Mouse (Mus musculus) stomach, postnatal 0 days (tissue): ENCODE results near the gene Zfp335. TPM values are rescaled to one million over a fixed set of nuclear protein-coding genes. Genes with fewer than 3 reads are reported as not detected.

Source experiments
- ATAC-seq: fragments of 200-750 bp; cut with Nextera tagmentation; 2 replicates; pipeline ENCODE4 v1.8.0; 2017; ENCODE audit not compliant: low FRiP score, low TSS enrichment
- DNase-seq: peaks from one replicate; pipeline ENCODE4 v3.0.0-alpha.2; 2016; ENCODE audit warnings: low spot score
- H3K27ac ChIP-seq: fragments of 300-500 bp; sonication (generic); replicated peaks from 2 replicates; pipeline ENCODE4 v1.5.1; 2014; ENCODE audit warnings: mild to moderate bottlenecking, control low read depth
- H3K27me3 ChIP-seq: fragments of 300-500 bp; sonication (generic); 2 replicates; pipeline ENCODE4 v1.6.1; 2014; ENCODE audit warnings: low read length; ENCODE audit not compliant: control insufficient read depth, insufficient read depth
- H3K36me3 ChIP-seq: fragments of 300-500 bp; sonication (generic); 2 replicates; pipeline ENCODE4 v1.6.1; 2014; ENCODE audit warnings: low read length, mixed read lengths; ENCODE audit not compliant: control insufficient read depth, insufficient read depth
- H3K4me1 ChIP-seq: fragments of 300-500 bp; sonication (generic); replicated peaks from 2 replicates; pipeline ENCODE4 v1.6.1; 2014; ENCODE audit warnings: antibody characterized with exemption; ENCODE audit not compliant: control insufficient read depth, insufficient read depth
- H3K4me2 ChIP-seq: fragments of 300-500 bp; sonication (generic); replicated peaks from 2 replicates; pipeline ENCODE4 v1.6.1; 2014; ENCODE audit warnings: low read depth, mild to moderate bottlenecking, control low read depth, moderate library complexity
- H3K4me3 ChIP-seq: fragments of 300-500 bp; sonication (generic); 2 replicates; pipeline ENCODE4 v1.5.1; 2014; ENCODE audit warnings: low read depth, low read length, control low read depth
- H3K9ac ChIP-seq: fragments of 300-500 bp; sonication (generic); 2 replicates; pipeline ENCODE4 v1.6.1; 2014; ENCODE audit warnings: mild to moderate bottlenecking, low read length, control low read depth, mixed read lengths
- H3K9me3 ChIP-seq: fragments of 300-500 bp; sonication (generic); 2 replicates; pipeline ENCODE4 v1.6.1; 2016; ENCODE audit warnings: low read length; ENCODE audit not compliant: control insufficient read depth
- CTCF ChIP-seq: IDR thresholded peaks from 2 replicates; pipeline ENCODE4 v1.5.1; 2016; ENCODE audit warnings: antibody characterized with exemption, low read depth, mild to moderate bottlenecking, moderate library complexity
- EP300 ChIP-seq: optimal IDR thresholded peaks from 2 replicates; pipeline ENCODE3; 2016; ENCODE audit warnings: antibody characterized with exemption
- WGBS: fragments of 180-500 bp; shearing (Covaris S2); extraction: QIAGEN DNeasy Blood & Tissue Kit; methylation state at CpG from one replicate; pipeline ENCODE4 v1.1.7; 2014; 5-methylcytosine and 5-hydroxymethylcytosine counted together
- polyA plus RNA-seq: library from polyadenylated mRNA; unstranded; fragments of >200 nt; fragmentation: Nextera tagmentation; extraction: Ambion mirVana; gene quantifications from 2 replicates; pipeline ENCODE4 v1.2.1, GENCODE M21; 2015

Zfp335 gene
- polyA plus RNA-seq, 1 experiment from 2014 or later, result 3.7 TPM

- Histone ChIP-seq H3K4me2 (peak overlapping the region; percentile 84), H3K36me3 (peaks cover 14% of the 10 kb centered on the region), H3K27ac (peak overlapping the region; percentile 99), H3K27me3 (no peaks in the 10 kb centered on the region), H3K9ac (peak overlapping the region; percentile 96), H3K4me1 (no peaks in the 10 kb centered on the region), H3K4me3 (peak overlapping the region; percentile 80), H3K9me3 (no peaks in the 10 kb centered on the region)
- ATAC-seq (peak; percentile 53), DNase-seq (peak; percentile 55)
- no peak for TF ChIP-seq EP300
- no peak for TF ChIP-seq CTCF
- 2% methylated on average over 12 of the region's 12 CpGs for WGBS
Observed at GRCm38 (mm10) chr2:164912151-164912550, 594 bp upstream of the Zfp335 start.

GRCm38 (mm10) chr2:164910360-164911061, 1.0 kb downstream of the Zfp335 start:
- peaks cover 25% of the 10 kb centered on the region for H3K36me3 ChIP-seq
- H3K27ac ChIP-seq, result peak overlapping the region; percentile 99
- peak overlapping the region; percentile 84 for H3K4me2 ChIP-seq
- peak overlapping the region; percentile 96 for H3K9ac ChIP-seq
- no peaks in the 10 kb centered on the region; the same call in 1 of the 2 replicates for H3K9me3 ChIP-seq
- 3% methylated on average over 37 of the region's 37 CpGs for WGBS
- DNase-seq (no peak), ATAC-seq (0 out of 2 replicates have a peak, but pooled peaks have one; percentile 0)
- H3K4me3 ChIP-seq, result peak overlapping the region; percentile 80
- TF ChIP-seq EP300, result peak; percentile 71
- TF ChIP-seq CTCF, result no peak
- H3K4me1 ChIP-seq, result no peaks in the 10 kb centered on the region
- no peaks in the 10 kb centered on the region for H3K27me3 ChIP-seq

- peak; percentile 65 for DNase-seq
- Histone ChIP-seq H3K9me3 (no peaks in the 10 kb centered on the region; the same call in 1 of the 2 replicates), H3K27ac (no peak overlapping the region), H3K9ac (no peak overlapping the region; the same call in 1 of the 2 replicates), H3K36me3 (peaks cover 31% of the 10 kb centered on the region), H3K4me1 (no peaks in the 10 kb centered on the region), H3K4me3 (no peak overlapping the region), H3K27me3 (no peaks in the 10 kb centered on the region), H3K4me2 (peak overlapping the region; percentile 84; the same call in 1 of the 2 replicates)
- TF ChIP-seq EP300 (no peak), CTCF (peak; percentile 75)
- WGBS, result 78% methylated on average over 1 of the region's 1 CpGs
- peak; percentile 19; the same call in 1 of the 2 replicates for ATAC-seq
Observed at GRCm38 (mm10) chr2:164909542-164909941, 2.0 kb downstream of the Zfp335 start.

GRCm38 (mm10) chr2:164909100-164909499, 2.5 kb downstream of the Zfp335 start:
- DNase-seq (no peak), ATAC-seq (no peak)
- Histone ChIP-seq H3K4me1 (no peaks in the 10 kb centered on the region), H3K4me2 (no peak overlapping the region), H3K36me3 (peaks cover 34% of the 10 kb centered on the region), H3K27ac (no peak overlapping the region), H3K9ac (no peak overlapping the region), H3K4me3 (no peak overlapping the region), H3K27me3 (no peaks in the 10 kb centered on the region), H3K9me3 (no peaks in the 10 kb centered on the region; the same call in 1 of the 2 replicates)
- TF ChIP-seq CTCF (no peak), EP300 (no peak)
- 93% methylated on average over 3 of the region's 3 CpGs for WGBS

- H3K4me1 ChIP-seq, result no peaks in the 10 kb centered on the region
- H3K27me3 ChIP-seq, result no peaks in the 10 kb centered on the region
- peaks cover 39% of the 10 kb centered on the region for H3K36me3 ChIP-seq
- H3K4me2 ChIP-seq, result no peak overlapping the region
- no peak overlapping the region for H3K27ac ChIP-seq
- ATAC-seq, result no peak
- WGBS, result 97% methylated on average over 5 of the region's 5 CpGs
- no peak for DNase-seq
- no peaks in the 10 kb centered on the region; the same call in 1 of the 2 replicates for H3K9me3 ChIP-seq
- TF ChIP-seq CTCF (no peak), EP300 (no peak)
- H3K4me3 ChIP-seq, result no peak overlapping the region
- H3K9ac ChIP-seq, result no peak overlapping the region
Observed at GRCm38 (mm10) chr2:164908011-164908410, 3.5 kb downstream of the Zfp335 start.

- H3K4me2 ChIP-seq, result no peak overlapping the region
- no peaks in the 10 kb centered on the region; the same call in 1 of the 2 replicates for H3K9me3 ChIP-seq
- H3K4me1 ChIP-seq, result no peaks in the 10 kb centered on the region
- WGBS, result 95% methylated on average over 12 of the region's 12 CpGs
- DNase-seq (no peak), ATAC-seq (no peak)
- H3K27ac ChIP-seq, result no peak overlapping the region
- peaks cover 43% of the 10 kb centered on the region for H3K36me3 ChIP-seq
- TF ChIP-seq CTCF (no peak), EP300 (no peak)
- no peaks in the 10 kb centered on the region for H3K27me3 ChIP-seq
- H3K4me3 ChIP-seq, result no peak overlapping the region
- no peak overlapping the region for H3K9ac ChIP-seq
Observed at GRCm38 (mm10) chr2:164907511-164907910, 4.0 kb downstream of the Zfp335 start.
